Mouse (Mus musculus): ENCODE data around the gene Krt18. TPM values are rescaled to one million over a fixed set of nuclear protein-coding genes. Genes with fewer than 3 reads are reported as not detected.
"Not testable (repeated sequence)": the region's sequence is repeated elsewhere in the genome, so short reads cannot be mapped to it uniquely, and the experiment has no call there.

The Krt18 gene
- polyA plus RNA-seq, 1 experiment from 2014 or later, result 57.9 TPM

- ATAC-seq (replicated peaks; ENCODE audit: insufficient number of reproducible peaks, low FRiP score, low TSS enrichment, low read depth), result no peak
- H3K4me1 ChIP-seq (ENCODE audit: control insufficient read depth, insufficient read depth, low read length), result no peaks in the 10 kb centered on the region
- no peaks in the 10 kb centered on the region for H3K27me3 ChIP-seq (ENCODE audit: control insufficient read depth, insufficient read depth, low read length)
- no peaks in the 10 kb centered on the region for H3K9me3 ChIP-seq (replicated peaks; ENCODE audit: control insufficient read depth, low read length)
- H3K36me3 ChIP-seq (replicated peaks; ENCODE audit: control insufficient read depth, insufficient read depth, low read depth, low read length), result no peaks in the 10 kb centered on the region
- H3K27ac ChIP-seq (replicated peaks; ENCODE audit: low read depth, low read length), result no peak overlapping the region
- WGBS, result 88% methylated on average over 6 of the region's 6 CpGs
- H3K9ac ChIP-seq (replicated peaks; ENCODE audit: low read length), result no peak overlapping the region
- DNase-seq (ENCODE audit: low spot score), result no peak
- no peak overlapping the region for H3K4me2 ChIP-seq (ENCODE audit: low read depth, low read length)
- H3K4me3 ChIP-seq (ENCODE audit: low read depth, low read length), result no peak overlapping the region
Observed at GRCm38 (mm10) chr15:101994365-101994764, 33.6 kb upstream of the Krt18 start.

- Histone ChIP-seq H3K27ac (replicated peaks; ENCODE audit: low read depth, low read length) (no peak overlapping the region), H3K9me3 (replicated peaks; ENCODE audit: control insufficient read depth, low read length) (no peaks in the 10 kb centered on the region), H3K9ac (replicated peaks; ENCODE audit: low read length) (no peak overlapping the region), H3K36me3 (replicated peaks; ENCODE audit: control insufficient read depth, insufficient read depth, low read depth, low read length) (no peaks in the 10 kb centered on the region), H3K27me3 (ENCODE audit: control insufficient read depth, insufficient read depth, low read length) (peaks cover 2% of the 10 kb centered on the region; the same call in 1 of the 2 replicates), H3K4me2 (ENCODE audit: low read depth, low read length) (no peak overlapping the region), H3K4me3 (ENCODE audit: low read depth, low read length) (no peak overlapping the region), H3K4me1 (ENCODE audit: control insufficient read depth, insufficient read depth, low read length) (no peaks in the 10 kb centered on the region)
- DNase-seq (ENCODE audit: low spot score) (no peak), ATAC-seq (replicated peaks; ENCODE audit: insufficient number of reproducible peaks, low FRiP score, low TSS enrichment, low read depth) (no peak)
- 81% methylated on average over 4 of the region's 4 CpGs for WGBS
Observed at GRCm38 (mm10) chr15:101995484-101996236, 32.3 kb upstream of the Krt18 start.

GRCm38 (mm10) chr15:101996450-101997078 is 31.4 kb upstream of the Krt18 start:
- not testable (repeated sequence) for H3K36me3 ChIP-seq (replicated peaks; ENCODE audit: control insufficient read depth, insufficient read depth, low read depth, low read length); H3K4me2 ChIP-seq (ENCODE audit: low read depth, low read length); H3K4me1 ChIP-seq (ENCODE audit: control insufficient read depth, insufficient read depth, low read length); H3K4me3 ChIP-seq (ENCODE audit: low read depth, low read length); DNase-seq (ENCODE audit: low spot score); H3K9me3 ChIP-seq (replicated peaks; ENCODE audit: control insufficient read depth, low read length); H3K27ac ChIP-seq (replicated peaks; ENCODE audit: low read depth, low read length); H3K9ac ChIP-seq (replicated peaks; ENCODE audit: low read length); H3K27me3 ChIP-seq (ENCODE audit: control insufficient read depth, insufficient read depth, low read length); ATAC-seq (replicated peaks; ENCODE audit: insufficient number of reproducible peaks, low FRiP score, low TSS enrichment, low read depth)
- 76% methylated on average over 11 of the region's 11 CpGs for WGBS

GRCm38 (mm10) chr15:101999156-101999555 is 28.8 kb upstream of the Krt18 start:
- 91% methylated on average over 11 of the region's 11 CpGs for WGBS
- ATAC-seq (replicated peaks; ENCODE audit: insufficient number of reproducible peaks, low FRiP score, low TSS enrichment, low read depth), result no peak
- peaks cover 19% of the 10 kb centered on the region for H3K27me3 ChIP-seq (ENCODE audit: control insufficient read depth, insufficient read depth, low read length)

GRCm38 (mm10) chr15:101999676-102000335 is 28.2 kb upstream of the Krt18 start:
- Histone ChIP-seq H3K9ac (replicated peaks; ENCODE audit: low read length) (no peak overlapping the region), H3K9me3 (replicated peaks; ENCODE audit: control insufficient read depth, low read length) (no peaks in the 10 kb centered on the region)
- 90% methylated on average over 11 of the region's 11 CpGs for WGBS

More at GRCm38 (mm10) chr15:101999156-101999555, 28.8 kb upstream of the Krt18 start:
- Histone ChIP-seq H3K4me3 (ENCODE audit: low read depth, low read length) (no peak overlapping the region), H3K36me3 (replicated peaks; ENCODE audit: control insufficient read depth, insufficient read depth, low read depth, low read length) (no peaks in the 10 kb centered on the region), H3K27ac (replicated peaks; ENCODE audit: low read depth, low read length) (no peak overlapping the region), H3K4me2 (ENCODE audit: low read depth, low read length) (no peak overlapping the region), H3K9me3 (replicated peaks; ENCODE audit: control insufficient read depth, low read length) (no peaks in the 10 kb centered on the region), H3K9ac (replicated peaks; ENCODE audit: low read length) (no peak overlapping the region), H3K4me1 (ENCODE audit: control insufficient read depth, insufficient read depth, low read length) (no peaks in the 10 kb centered on the region)
- DNase-seq (ENCODE audit: low spot score), result no peak

GRCm38 (mm10) chr15:102002646-102003488 is 25.1 kb upstream of the Krt18 start:
- Histone ChIP-seq H3K9ac (replicated peaks; ENCODE audit: low read length) (peak overlapping the region; percentile 55), H3K4me3 (ENCODE audit: low read depth, low read length) (peak overlapping the region; percentile 36), H3K9me3 (replicated peaks; ENCODE audit: control insufficient read depth, low read length) (no peaks in the 10 kb centered on the region), H3K27me3 (ENCODE audit: control insufficient read depth, insufficient read depth, low read length) (peaks cover 33% of the 10 kb centered on the region), H3K36me3 (replicated peaks; ENCODE audit: control insufficient read depth, insufficient read depth, low read depth, low read length) (no peaks in the 10 kb centered on the region), H3K27ac (replicated peaks; ENCODE audit: low read depth, low read length) (no peak overlapping the region), H3K4me2 (ENCODE audit: low read depth, low read length) (peak overlapping the region; percentile 64), H3K4me1 (ENCODE audit: control insufficient read depth, insufficient read depth, low read length) (no peaks in the 10 kb centered on the region; the same call in 1 of the 2 replicates)
- DNase-seq (ENCODE audit: low spot score) (peak; percentile 77), ATAC-seq (replicated peaks; ENCODE audit: insufficient number of reproducible peaks, low FRiP score, low TSS enrichment, low read depth) (peak; percentile 67)
- 3% methylated on average over 34 of the region's 34 CpGs for WGBS

More at GRCm38 (mm10) chr15:101999676-102000335, 28.2 kb upstream of the Krt18 start:
- H3K4me2 ChIP-seq (ENCODE audit: low read depth, low read length), result no peak overlapping the region
- H3K36me3 ChIP-seq (replicated peaks; ENCODE audit: control insufficient read depth, insufficient read depth, low read depth, low read length), result no peaks in the 10 kb centered on the region
- peaks cover 20% of the 10 kb centered on the region for H3K27me3 ChIP-seq (ENCODE audit: control insufficient read depth, insufficient read depth, low read length)
- H3K4me1 ChIP-seq (ENCODE audit: control insufficient read depth, insufficient read depth, low read length), result no peaks in the 10 kb centered on the region
- ATAC-seq (replicated peaks; ENCODE audit: insufficient number of reproducible peaks, low FRiP score, low TSS enrichment, low read depth) (no peak), DNase-seq (ENCODE audit: low spot score) (no peak)
- H3K4me3 ChIP-seq (ENCODE audit: low read depth, low read length), result no peak overlapping the region
- H3K27ac ChIP-seq (replicated peaks; ENCODE audit: low read depth, low read length), result no peak overlapping the region

- Histone ChIP-seq H3K4me2 (ENCODE audit: low read depth, low read length) (peak overlapping the region; percentile 64), H3K36me3 (replicated peaks; ENCODE audit: control insufficient read depth, insufficient read depth, low read depth, low read length) (no peaks in the 10 kb centered on the region), H3K4me1 (ENCODE audit: control insufficient read depth, insufficient read depth, low read length) (no peaks in the 10 kb centered on the region; the same call in 1 of the 2 replicates), H3K27me3 (ENCODE audit: control insufficient read depth, insufficient read depth, low read length) (peaks cover 33% of the 10 kb centered on the region), H3K4me3 (ENCODE audit: low read depth, low read length) (peak overlapping the region; percentile 36), H3K9me3 (replicated peaks; ENCODE audit: control insufficient read depth, low read length) (no peaks in the 10 kb centered on the region), H3K27ac (replicated peaks; ENCODE audit: low read depth, low read length) (no peak overlapping the region), H3K9ac (replicated peaks; ENCODE audit: low read length) (peak overlapping the region; percentile 55)
- ATAC-seq (replicated peaks; ENCODE audit: insufficient number of reproducible peaks, low FRiP score, low TSS enrichment, low read depth) (no peak), DNase-seq (ENCODE audit: low spot score) (no peak)
- WGBS, result 10% methylated on average over 12 of the region's 12 CpGs
Observed at GRCm38 (mm10) chr15:102003516-102003915, 24.5 kb upstream of the Krt18 start.
